In genomic region chr6:49985127-49985526, GRCm38 (mm10) we compare ENCODE assay signal across 9 mouse cellular contexts.
DNase-seq lines count a peak whose midpoint lies in the region; ATAC-seq lines count a peak whose summit lies in the region.
"Had no signal": no experiment of that assay in that cellular context is flagged by ENCODE, and none has a peak within 500 bp of the region (broad histone marks: within the 10 kb centered on the region; RNA-seq: fewer than 3 reads in every experiment).

No protein-coding gene starts in this region.

- no peaks in the 10 kb centered on the region for H3K27me3 ChIP-seq in embryonic facial prominence, embryonic 10.5 days (replicated peaks; ENCODE audit: low read depth, poor library complexity, severe bottlenecking)
- H3K27me3 ChIP-seq in limb, embryonic 13.5 days = no peaks in the 10 kb centered on the region

- no peak overlapping the region for H3K9ac ChIP-seq in limb, embryonic 13.5 days

- intact Hi-C loops in gastrocnemius, postnatal 14 days (cut with DNase I; ENCODE audit: low total_unique reads) = no loop called here

- peaks cover 11% of the 10 kb centered on the region; the same call in 1 of the 2 replicates for H3K4me1 ChIP-seq in embryonic facial prominence, embryonic 10.5 days
- H3K4me1 ChIP-seq in limb, embryonic 13.5 days = peaks cover 27% of the 10 kb centered on the region

- peak overlapping the region; percentile 10; the same call in 1 of the 2 replicates for H3K4me2 ChIP-seq in limb, embryonic 13.5 days (replicated peaks)

- no peaks in the 10 kb centered on the region for H3K9me3 ChIP-seq in embryonic facial prominence, embryonic 10.5 days
- no peaks in the 10 kb centered on the region for H3K9me3 ChIP-seq in limb, embryonic 13.5 days

- WGBS in embryonic facial prominence, embryonic 10.5 days = 63% methylated on average over 6 of the region's 6 CpGs
- WGBS in limb, embryonic 13.5 days = 7% methylated on average over 6 of the region's 6 CpGs

- peak; percentile 79; the same call in 1 of the 2 replicates for ATAC-seq in limb, embryonic 13.5 days (ENCODE audit: low FRiP score, low read depth)
- ATAC-seq: inflammation-experienced regulatory T-cells, adult 6 months had no signal

- DNase-seq in kidney, adult 11 months = peak; percentile 8
- no peak for DNase-seq in kidney, adult 18-20 months
- peak; percentile 17 for DNase-seq in embryonic facial prominence, embryonic 10.5 days (ENCODE audit: low spot score)
- DNase-seq in forelimb bud, embryonic 11.5 days (ENCODE audit: low read depth, low spot score) = peak; percentile 83
- DNase-seq in gastrocnemius, postnatal 14 days = no peak
- DNase-seq in testis, postnatal 14 days (ENCODE audit: low spot score) = no peak

- no peak overlapping the region for H3K4me3 ChIP-seq in embryonic facial prominence, embryonic 10.5 days
- no peak overlapping the region for H3K4me3 ChIP-seq in limb, embryonic 13.5 days

- no peak overlapping the region for H3K27ac ChIP-seq in embryonic facial prominence, embryonic 10.5 days (replicated peaks)
- H3K27ac ChIP-seq in limb, embryonic 13.5 days = no peak overlapping the region
- H3K27ac ChIP-seq: macrophage had no signal

- H3K36me3 ChIP-seq in embryonic facial prominence, embryonic 10.5 days (replicated peaks) = no peaks in the 10 kb centered on the region
- H3K36me3 ChIP-seq in limb, embryonic 13.5 days = no peaks in the 10 kb centered on the region

Comparison
In these comparisons a context has a peak if more than half of its experiments do, and no peak if none do; other contexts are left out.
1. DNase-seq: peak in kidney, adult 11 months (single experiment), embryonic facial prominence, embryonic 10.5 days (single experiment) and forelimb bud, embryonic 11.5 days (single experiment); none in kidney, adult 18-20 months (single experiment), gastrocnemius, postnatal 14 days (single experiment) and testis, postnatal 14 days (single experiment).